Mouse (Mus musculus): ENCODE data around the gene Stk4.

- no peak for TF ChIP-seq CTCF (IDR thresholded peaks at IDR 0.05; ENCODE audit: extremely low read depth, insufficient read depth, low read length)
- no peak for TF ChIP-seq POLR2A (IDR thresholded peaks at IDR 0.05; ENCODE audit: extremely low read depth, insufficient read depth, low read length)
Observed at GRCm38 (mm10) chr2:164161515-164162055, 91.5 kb downstream of the Stk4 start.

Data from cortical plate, adult 2 months (tissue).